Mouse (Mus musculus) hindbrain, embryonic 11.5 days (tissue): ENCODE measurements around the gene Unc79. TPM values are rescaled to one million over a fixed set of nuclear protein-coding genes. Genes with fewer than 3 reads are reported as not detected.

Source experiments
- ATAC-seq: fragments of 200-750 bp; cut with Nextera tagmentation; 2 replicates; pipeline ENCODE4 v1.8.0; 2017; ENCODE audit warnings: mild to moderate bottlenecking, moderate TSS enrichment, moderate library complexity; ENCODE audit not compliant: low FRiP score
- DNase-seq: peaks from one replicate; pipeline ENCODE4 v3.0.0-alpha.2; 2015; ENCODE audit warnings: low spot score
- H3K27ac ChIP-seq: fragments of 300-500 bp; sonication (generic); 2 replicates; pipeline ENCODE4 v1.5.1; 2014; ENCODE audit warnings: mild to moderate bottlenecking, low read depth, low read length
- H3K27me3 ChIP-seq: fragments of 300-500 bp; sonication (generic); 2 replicates; pipeline ENCODE4 v1.6.1; 2014; ENCODE audit warnings: mild to moderate bottlenecking, low read length, moderate library complexity, mixed read lengths; ENCODE audit not compliant: control insufficient read depth, insufficient read depth
- H3K36me3 ChIP-seq: fragments of 300-500 bp; sonication (generic); 2 replicates; pipeline ENCODE4 v1.6.1; 2014; ENCODE audit warnings: mild to moderate bottlenecking, low read length, moderate library complexity, mixed read lengths; ENCODE audit not compliant: control insufficient read depth, insufficient read depth
- H3K4me1 ChIP-seq: fragments of 300-500 bp; sonication (generic); replicated peaks from 2 replicates; pipeline ENCODE4 v1.6.1; 2014; ENCODE audit warnings: low read length, mixed read lengths; ENCODE audit not compliant: control insufficient read depth, insufficient read depth
- H3K4me2 ChIP-seq: fragments of 300-500 bp; sonication (generic); replicated peaks from 2 replicates; pipeline ENCODE4 v1.6.1; 2014; ENCODE audit warnings: mild to moderate bottlenecking, low read depth, low read length
- H3K4me3 ChIP-seq: fragments of 300-500 bp; sonication (generic); 2 replicates; pipeline ENCODE4 v1.5.1; 2014; ENCODE audit warnings: low read depth, low read length
- H3K9ac ChIP-seq: fragments of 300-500 bp; sonication (generic); 2 replicates; pipeline ENCODE4 v1.6.1; 2014; ENCODE audit warnings: low read depth, low read length
- H3K9me3 ChIP-seq: fragments of 300-500 bp; sonication (generic); 2 replicates; pipeline ENCODE4 v1.6.1; 2016; ENCODE audit warnings: low read length; ENCODE audit not compliant: control insufficient read depth
- WGBS: fragments of 180-500 bp; shearing (Covaris S2); extraction: QIAGEN DNeasy Blood & Tissue Kit; methylation state at CpG from one replicate; pipeline ENCODE4 v1.1.7; 2014; 5-methylcytosine and 5-hydroxymethylcytosine counted together
- polyA plus RNA-seq: library from polyadenylated mRNA; unstranded; fragments of >200 nt; fragmentation: Nextera tagmentation; extraction: Ambion mirVana; gene quantifications from 2 replicates; pipeline ENCODE4 v1.2.1, GENCODE M21; 2014

Unc79 gene
- polyA plus RNA-seq, 1 experiment from 2014 or later, result 4.5 TPM

GRCm38 (mm10) chr12:103154927-103155326, 206.3 kb downstream of the Unc79 start:
- Histone ChIP-seq H3K27ac (no peak overlapping the region), H3K9ac (no peak overlapping the region), H3K9me3 (no peaks in the 10 kb centered on the region), H3K36me3 (no peaks in the 10 kb centered on the region), H3K4me2 (no peak overlapping the region), H3K4me3 (no peak overlapping the region), H3K4me1 (no peaks in the 10 kb centered on the region), H3K27me3 (no peaks in the 10 kb centered on the region)
- DNase-seq, result no peak
- ATAC-seq, result no peak
- WGBS, result 77% methylated on average over 2 of the region's 2 CpGs

- H3K4me1 ChIP-seq, result no peaks in the 10 kb centered on the region
- ATAC-seq (no peak), DNase-seq (no peak)
- H3K27me3 ChIP-seq, result no peaks in the 10 kb centered on the region
- H3K4me2 ChIP-seq, result no peak overlapping the region
- no peaks in the 10 kb centered on the region for H3K36me3 ChIP-seq
- no peak overlapping the region for H3K4me3 ChIP-seq
- no peaks in the 10 kb centered on the region for H3K9me3 ChIP-seq
- H3K27ac ChIP-seq, result no peak overlapping the region
- WGBS, result 68% methylated on average over 3 of the region's 3 CpGs
- H3K9ac ChIP-seq, result no peak overlapping the region
Observed at GRCm38 (mm10) chr12:103155406-103155805, 206.7 kb downstream of the Unc79 start.

- no peaks in the 10 kb centered on the region for H3K4me1 ChIP-seq
- no peak overlapping the region for H3K4me2 ChIP-seq
- no peak overlapping the region for H3K27ac ChIP-seq
- no peak for DNase-seq
- H3K4me3 ChIP-seq, result no peak overlapping the region
- H3K9me3 ChIP-seq, result no peaks in the 10 kb centered on the region
- no peak overlapping the region for H3K9ac ChIP-seq
- no peaks in the 10 kb centered on the region for H3K36me3 ChIP-seq
- no peak for ATAC-seq
- 78% methylated on average over 18 of the region's 18 CpGs for WGBS
- no peaks in the 10 kb centered on the region for H3K27me3 ChIP-seq
Observed at GRCm38 (mm10) chr12:103157129-103157910, 208.7 kb downstream of the Unc79 start.

- no peaks in the 10 kb centered on the region for H3K36me3 ChIP-seq
- no peaks in the 10 kb centered on the region for H3K9me3 ChIP-seq
- ATAC-seq (no peak), DNase-seq (no peak)
- H3K4me1 ChIP-seq, result no peaks in the 10 kb centered on the region
- H3K27me3 ChIP-seq, result no peaks in the 10 kb centered on the region
- H3K4me3 ChIP-seq, result no peak overlapping the region
- 76% methylated on average over 8 of the region's 8 CpGs for WGBS
- no peak overlapping the region for H3K9ac ChIP-seq
- no peak overlapping the region for H3K27ac ChIP-seq
- no peak overlapping the region for H3K4me2 ChIP-seq
Observed at GRCm38 (mm10) chr12:103159016-103159415, 210.4 kb downstream of the Unc79 start.

GRCm38 (mm10) chr12:103160721-103161120, 212.1 kb downstream of the Unc79 start:
- no peak for DNase-seq
- H3K4me1 ChIP-seq, result no peaks in the 10 kb centered on the region
- 88% methylated on average over 4 of the region's 4 CpGs for WGBS

GRCm38 (mm10) chr12:103163596-103163995, 214.9 kb downstream of the Unc79 start:
- Histone ChIP-seq H3K4me3 (no peak overlapping the region), H3K27me3 (no peaks in the 10 kb centered on the region), H3K9me3 (no peaks in the 10 kb centered on the region), H3K4me2 (no peak overlapping the region), H3K4me1 (no peaks in the 10 kb centered on the region), H3K9ac (no peak overlapping the region), H3K27ac (no peak overlapping the region), H3K36me3 (no peaks in the 10 kb centered on the region)
- ATAC-seq (no peak), DNase-seq (no peak)
- 81% methylated on average over 10 of the region's 10 CpGs for WGBS

More at GRCm38 (mm10) chr12:103160721-103161120, 212.1 kb downstream of the Unc79 start:
- H3K27ac ChIP-seq, result no peak overlapping the region
- no peaks in the 10 kb centered on the region for H3K27me3 ChIP-seq
- H3K9me3 ChIP-seq, result no peaks in the 10 kb centered on the region
- H3K4me3 ChIP-seq, result no peak overlapping the region
- no peak overlapping the region for H3K4me2 ChIP-seq
- no peaks in the 10 kb centered on the region for H3K36me3 ChIP-seq
- ATAC-seq, result no peak
- H3K9ac ChIP-seq, result no peak overlapping the region

GRCm38 (mm10) chr12:103164101-103165030, 215.7 kb downstream of the Unc79 start:
- Histone ChIP-seq H3K4me1 (no peaks in the 10 kb centered on the region), H3K4me2 (no peak overlapping the region), H3K27ac (0 out of 2 replicates have a peak overlapping the region, but pooled peaks have one; percentile 7), H3K9ac (no peak overlapping the region), H3K9me3 (no peaks in the 10 kb centered on the region), H3K27me3 (no peaks in the 10 kb centered on the region), H3K36me3 (no peaks in the 10 kb centered on the region), H3K4me3 (no peak overlapping the region)
- 34% methylated on average over 14 of the region's 14 CpGs for WGBS
- DNase-seq (peak; percentile 38), ATAC-seq (peak; percentile 77)

- WGBS, result 84% methylated on average over 12 of the region's 12 CpGs
- no peak overlapping the region for H3K4me3 ChIP-seq
- ATAC-seq (no peak), DNase-seq (no peak)
- no peaks in the 10 kb centered on the region for H3K27me3 ChIP-seq
- no peak overlapping the region for H3K27ac ChIP-seq
- H3K4me2 ChIP-seq, result no peak overlapping the region
- H3K9me3 ChIP-seq, result no peaks in the 10 kb centered on the region
- H3K4me1 ChIP-seq, result no peaks in the 10 kb centered on the region
- no peak overlapping the region for H3K9ac ChIP-seq
- H3K36me3 ChIP-seq, result no peaks in the 10 kb centered on the region
Observed at GRCm38 (mm10) chr12:103168892-103169291, 220.2 kb downstream of the Unc79 start.
